Mouse (Mus musculus) spleen, adult 2 months (tissue): Measurements from ENCODE around the gene Otor.

Experiments
- CTCF ChIP-seq: fragments of 200-500 bp; IDR thresholded peaks from 2 replicates; pipeline ENCODE4 v1.5.1; 2011; ENCODE audit warnings: mild to moderate bottlenecking, inconsistent platforms; ENCODE audit not compliant: insufficient read depth, insufficient read length, insufficient replicate concordance; ENCODE audit errors: extremely low read depth
- POLR2A ChIP-seq: fragments of 200-500 bp; IDR thresholded peaks from 2 replicates; pipeline ENCODE4 v1.6.1; 2011; ENCODE audit warnings: low read depth, low read length, inconsistent platforms

DNA sequence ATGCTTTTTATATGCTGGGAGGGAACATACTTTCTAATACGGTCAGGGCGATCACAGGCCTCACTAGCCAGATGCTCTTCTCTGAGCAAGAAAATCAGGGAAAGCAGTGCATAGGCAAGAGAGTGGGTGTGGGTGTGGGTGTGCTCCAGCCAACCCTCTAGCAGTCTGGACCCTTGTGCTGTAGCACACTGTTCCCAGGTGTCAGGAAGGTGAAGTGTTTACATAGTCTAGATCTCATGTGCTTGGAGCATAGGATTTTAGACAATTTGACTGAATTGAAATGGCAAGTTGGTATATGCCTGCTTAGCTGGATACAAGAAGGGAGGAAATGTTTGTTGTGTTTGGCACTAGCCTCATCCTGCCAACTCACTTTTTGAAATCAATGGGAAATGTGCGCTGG, 12.4 kb upstream of the Otor start:
- TF ChIP-seq POLR2A (no peak), CTCF (no peak)
